Mouse (Mus musculus): ENCODE measurements at regions not wholly inside any gene's neighbourhood (a gene's known extent, or its start where the extent isn't known, plus 50 kb on each side); places are given as distances from the start of the nearest gene placed in this dataset.
A peak's percentile ranks its signal among the peaks of the same experiment; 100 is the strongest.
"Not testable (repeated sequence)": the region's sequence is repeated elsewhere in the genome, so short reads cannot be mapped to it uniquely, and the experiment has no call there.

GRCm38 (mm10) chr6:74966046-74966445, 1496.6 kb upstream of the 4931417E11Rik start:
- Histone ChIP-seq H3K4me3 (no peak overlapping the region), H3K4me2 (no peak overlapping the region), H3K27me3 (replicated peaks) (no peaks in the 10 kb centered on the region), H3K36me3 (replicated peaks) (no peaks in the 10 kb centered on the region), H3K4me1 (no peaks in the 10 kb centered on the region), H3K27ac (no peak overlapping the region), H3K9ac (no peak overlapping the region), H3K9me3 (no peaks in the 10 kb centered on the region)
- 64% methylated on average over 3 of the region's 3 CpGs for WGBS
- ATAC-seq (replicated peaks) = peak; percentile 33; the same call in 1 of the 2 replicates

GRCm38 (mm10) chr6:74928485-74928884, 1459.0 kb upstream of the 4931417E11Rik start:
- 67% methylated on average over 2 of the region's 2 CpGs for whole genome bisulfite sequencing
- H3K4me3 ChIP-seq = no peak overlapping the region
- H3K4me2 ChIP-seq = no peak overlapping the region
- no peak overlapping the region for H3K9ac ChIP-seq
- H3K36me3 ChIP-seq (replicated peaks) = no peaks in the 10 kb centered on the region
- H3K9me3 ChIP-seq = no peaks in the 10 kb centered on the region
- no peaks in the 10 kb centered on the region for H3K27me3 ChIP-seq (replicated peaks)
- no peaks in the 10 kb centered on the region for H3K4me1 ChIP-seq
- H3K27ac ChIP-seq = no peak overlapping the region
- no peak for ATAC-seq (replicated peaks)

- Histone ChIP-seq H3K36me3 (replicated peaks) (no peaks in the 10 kb centered on the region), H3K27me3 (replicated peaks) (no peaks in the 10 kb centered on the region), H3K9ac (no peak overlapping the region), H3K4me2 (no peak overlapping the region), H3K9me3 (no peaks in the 10 kb centered on the region), H3K4me1 (no peaks in the 10 kb centered on the region), H3K4me3 (no peak overlapping the region), H3K27ac (no peak overlapping the region)
- no peak for ATAC-seq (replicated peaks)
- WGBS = 97% methylated on average over 2 of the region's 2 CpGs
Measured at GRCm38 (mm10) chr6:74903551-74903950, 1434.1 kb upstream of the 4931417E11Rik start.

DNA sequence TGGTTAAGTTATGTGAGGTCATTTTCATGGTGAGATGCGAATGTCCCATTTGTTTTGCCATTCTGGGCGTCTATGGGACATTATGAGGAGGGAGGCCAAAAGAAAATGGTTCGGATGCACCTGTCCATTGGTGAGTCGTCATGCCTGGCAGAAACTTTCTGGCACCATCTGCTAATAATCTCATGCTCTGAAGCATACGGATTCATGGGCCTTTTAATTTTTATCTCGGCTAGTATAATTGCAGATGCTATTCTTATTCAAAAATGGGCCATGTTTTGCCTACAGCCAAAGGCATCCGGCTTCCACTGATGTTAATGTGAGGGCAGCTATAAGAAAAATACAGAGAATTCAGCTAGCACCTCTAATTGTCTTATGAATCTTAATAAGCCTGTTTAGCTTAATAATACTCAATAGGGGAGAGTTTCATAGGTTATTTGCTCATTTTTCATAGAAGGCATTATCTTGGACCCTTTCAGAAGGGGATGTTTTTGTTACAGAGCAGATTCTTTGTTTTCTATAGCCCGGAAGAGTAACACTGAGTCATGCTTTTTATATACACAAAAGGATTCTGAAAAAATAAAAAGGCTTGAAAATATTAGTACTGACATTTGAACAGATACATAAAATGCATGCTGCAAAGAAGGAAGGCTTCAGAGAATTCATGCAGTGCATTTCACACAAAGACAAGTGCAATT, 1401.3 kb upstream of the 4931417E11Rik start:
- no peaks in the 10 kb centered on the region for H3K9me3 ChIP-seq
- no peak; the same call in 1 of the 2 replicates for ATAC-seq (replicated peaks)
- H3K4me1 ChIP-seq = 0 out of 2 replicates have a peak, but pooled peaks cover 5% of the 10 kb centered on the region
- H3K4me3 ChIP-seq = no peak overlapping the region
- H3K27ac ChIP-seq = no peak overlapping the region
- 51% methylated on average over 8 of the region's 8 CpGs for WGBS
- no peak overlapping the region for H3K9ac ChIP-seq
- no peaks in the 10 kb centered on the region for H3K27me3 ChIP-seq (replicated peaks)
- no peaks in the 10 kb centered on the region for H3K36me3 ChIP-seq (replicated peaks)
- H3K4me2 ChIP-seq = no peak overlapping the region

GRCm38 (mm10) chr6:74820696-74821095, 1351.2 kb upstream of the 4931417E11Rik start:
- H3K4me3 ChIP-seq; ATAC-seq (replicated peaks); H3K27ac ChIP-seq; H3K4me1 ChIP-seq; H3K9me3 ChIP-seq; H3K36me3 ChIP-seq (replicated peaks); H3K27me3 ChIP-seq (replicated peaks); H3K4me2 ChIP-seq; H3K9ac ChIP-seq: not testable (repeated sequence)
- 89% methylated on average over 2 of the region's 2 CpGs for WGBS
